ENCODE assay signal across 13 mouse cellular contexts in genomic region chr1:30262418-30262817, GRCm38 (mm10).
"Had no signal": no experiment of that assay in that cellular context is flagged by ENCODE, and none has a peak within 500 bp of the region (broad histone marks: within the 10 kb centered on the region; RNA-seq: fewer than 3 reads in every experiment).

No protein-coding gene starts in this region.

- H3K4me3 ChIP-seq: left cerebral cortex, adult 2 months; limb, embryonic 10.5 days; liver, embryonic 15.5 days; midbrain, embryonic 13.5 days; neural tube, embryonic 12.5 days had no signal

- H3K27me3 ChIP-seq: liver, embryonic 15.5 days; midbrain, embryonic 13.5 days; neural tube, embryonic 12.5 days had no signal

- DNase-seq: kidney, adult 18-20 months; kidney, postnatal 10 days; kidney, postnatal 4 days; lung, adult 2 months; lung, postnatal 36 days; thymus, postnatal 36 days had no signal

- ATAC-seq: lung, postnatal 0 days; midbrain, embryonic 13.5 days had no signal

- H3K4me2 ChIP-seq: liver, embryonic 11.5 days; liver, embryonic 15.5 days; midbrain, embryonic 13.5 days; neural tube, embryonic 12.5 days had no signal

- H3K9ac ChIP-seq: liver, embryonic 15.5 days; midbrain, embryonic 13.5 days; neural tube, embryonic 12.5 days had no signal

- H3K4me1 ChIP-seq: limb, embryonic 10.5 days; liver, embryonic 15.5 days; midbrain, embryonic 13.5 days; neural tube, embryonic 12.5 days had no signal

- H3K9me3 ChIP-seq: limb, embryonic 10.5 days; liver, embryonic 15.5 days; midbrain, embryonic 13.5 days; neural tube, embryonic 12.5 days had no signal

- H3K27ac ChIP-seq: left cerebral cortex, adult 2 months; limb, embryonic 10.5 days; liver, embryonic 15.5 days; midbrain, embryonic 13.5 days; neural tube, embryonic 12.5 days had no signal

- H3K36me3 ChIP-seq: limb, embryonic 10.5 days; liver, embryonic 15.5 days; midbrain, embryonic 13.5 days; neural tube, embryonic 12.5 days had no signal
